Mouse (Mus musculus) lung, adult 2 months (tissue): ENCODE data around the gene Slc25a13.

ENCODE experiments used
- CTCF ChIP-seq: fragments of 200-500 bp; IDR thresholded peaks from 2 replicates; pipeline ENCODE4 v1.5.1; 2011; ENCODE audit warnings: mild to moderate bottlenecking, low read length, control low read depth; ENCODE audit not compliant: insufficient read depth
- POLR2A ChIP-seq: fragments of 200-500 bp; IDR thresholded peaks from 2 replicates; pipeline ENCODE4 v1.6.1; 2011; ENCODE audit warnings: low read depth, mild to moderate bottlenecking, control low read depth, low read length, borderline replicate concordance; ENCODE audit errors: extremely low read depth

DNA sequence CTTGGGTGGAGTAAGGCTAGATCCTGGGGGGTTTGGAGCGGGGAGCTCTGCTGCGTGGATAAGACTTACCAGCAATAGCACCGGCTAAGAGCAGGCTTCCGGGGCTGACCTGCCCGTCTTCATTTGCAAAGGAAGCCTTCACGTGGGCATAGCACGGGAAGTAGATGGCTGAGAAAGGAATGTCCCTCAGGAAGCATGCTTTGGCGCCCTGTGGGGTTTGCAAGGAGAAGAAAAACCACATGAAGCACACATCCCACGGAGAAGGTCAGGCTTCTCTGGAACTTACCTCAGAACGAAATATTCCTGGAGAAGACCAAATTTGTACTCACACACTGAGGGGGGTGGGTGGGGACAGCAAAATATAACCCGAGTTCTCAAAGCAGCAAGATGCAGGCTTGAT, 164.3 kb downstream of the Slc25a13 start:
- TF ChIP-seq CTCF (no peak), POLR2A (no peak)
